Mouse (Mus musculus): ENCODE results near the gene Traf3ip3. TPM values are rescaled to one million over a fixed set of nuclear protein-coding genes. Genes with fewer than 3 reads are reported as not detected.

Gene Traf3ip3
- polyA plus RNA-seq, 1 experiment, result 1.6 TPM

DNA sequence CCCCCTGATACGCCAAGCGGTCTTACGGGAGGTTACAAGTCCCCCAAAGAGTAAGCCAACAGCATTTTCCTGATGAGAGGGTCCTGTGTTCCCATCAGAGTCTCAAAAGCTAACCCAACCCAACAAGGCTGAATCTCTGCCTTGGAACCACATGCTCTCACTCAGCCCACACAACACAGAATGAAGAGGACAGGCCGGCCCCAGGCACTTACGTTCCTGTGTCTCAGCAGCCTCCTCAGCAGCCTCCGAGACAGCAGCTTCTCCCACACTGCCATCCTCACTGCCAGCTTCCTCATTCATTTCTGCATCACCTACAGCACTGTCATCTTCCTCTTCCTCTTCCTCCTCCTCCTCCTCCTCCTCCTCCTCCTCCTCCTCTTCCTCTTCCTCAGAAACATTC lies 73.4 kb downstream of the Traf3ip3 start:
- no peak for DNase-seq (ENCODE audit: low read depth)

GRCm38 (mm10) chr1:193125835-193126234 lies 75.7 kb downstream of the Traf3ip3 start:
- DNase-seq (ENCODE audit: low read depth), result no peak

Other genes starting within 250 kb of the Traf3ip3 start
- 0.23 and 0.37 TPM in 2 replicates for gene Syt14, start 165.9 kb downstream of the Traf3ip3 start, polyA plus RNA-seq (2012; rRNA removed)
- 15.3 and 15.6 TPM in 2 replicates for gene Diexf, start 71.4 kb downstream of the Traf3ip3 start, polyA plus RNA-seq (2012; rRNA removed)
- 26.0 and 31.6 TPM in 2 replicates for gene Irf6, start 48.6 kb downstream of the Traf3ip3 start, polyA plus RNA-seq (2012; rRNA removed)
- gene A130010J15Rik, start 33.7 kb downstream of the Traf3ip3 start, polyA plus RNA-seq (2012; rRNA removed), result 5.0 and 5.2 TPM in 2 replicates
- 8.0 and 10.3 TPM in 2 replicates for gene Lamb3, start 6.0 kb upstream of the Traf3ip3 start, polyA plus RNA-seq (2012; rRNA removed)
- 82.3 and 184 TPM in 2 replicates for gene Hsd11b1, start 62.4 kb upstream of the Traf3ip3 start, polyA plus RNA-seq (2012; rRNA removed)
- 380 and 695 TPM in 2 replicates for gene G0s2, start 71.5 kb upstream of the Traf3ip3 start, polyA plus RNA-seq (2012; rRNA removed)
- gene Camk1g, start 168.6 kb upstream of the Traf3ip3 start, polyA plus RNA-seq (2012; rRNA removed), result 0.41 and 0.98 TPM in 2 replicates

All from gonadal fat pad, adult 2 months (tissue).